Mouse (Mus musculus) erythroblast, embryonic 14.5 days (primary cell): ENCODE measurements around the gene Atp6v0d1.

Source experiments
- GATA1 ChIP-seq: IDR thresholded peaks from 2 replicates; pipeline ENCODE4 v1.6.1; 2012; ENCODE audit warnings: low read length, inconsistent platforms, mixed read lengths
- TAL1 ChIP-seq: IDR thresholded peaks from 3 replicates; pipeline ENCODE4 v1.6.1; 2012; ENCODE audit warnings: low read length, inconsistent platforms, mixed read lengths

GRCm38 (mm10) chr8:105517346-105517745, 48.5 kb downstream of the Atp6v0d1 start:
- TF ChIP-seq GATA1 (no peak), TAL1 (no peak)
